Mouse (Mus musculus): ENCODE measurements at regions not wholly inside any gene's neighbourhood (a gene's known extent, or its start where the extent isn't known, plus 50 kb on each side); places are given as distances from the start of the nearest gene placed in this dataset.

DNA sequence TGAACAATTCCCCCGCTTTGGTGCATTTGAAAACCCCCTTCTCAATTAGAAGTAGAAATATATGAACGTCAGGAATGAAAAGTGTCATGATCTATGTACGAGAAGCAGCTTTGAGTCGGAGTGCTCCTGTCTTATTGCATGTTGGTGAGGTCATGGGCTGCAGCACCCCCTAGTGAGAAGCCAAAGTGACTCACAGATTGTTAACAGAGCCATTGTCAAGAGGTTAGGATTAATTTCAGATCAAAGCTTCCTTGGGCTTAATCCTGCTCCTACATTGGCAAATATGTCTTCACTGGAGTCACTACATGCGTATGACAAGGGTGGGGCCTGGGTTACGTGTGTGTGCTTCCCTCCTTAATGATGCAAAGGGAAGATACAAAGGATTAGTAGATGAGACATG lies 165.8 kb upstream of the Dio2 start:
- no peak for TF ChIP-seq POLR2A (IDR thresholded peaks at IDR 0.05; ENCODE audit: low read depth, low read length)
- TF ChIP-seq CTCF (IDR thresholded peaks at IDR 0.05; ENCODE audit: extremely low read depth, insufficient read length, insufficient replicate concordance, low read depth, low read length) = peak; percentile 11; the same call in 1 of the 2 replicates
